Mouse (Mus musculus): ENCODE data around the gene Tbcd.

Tbcd gene

DNA sequence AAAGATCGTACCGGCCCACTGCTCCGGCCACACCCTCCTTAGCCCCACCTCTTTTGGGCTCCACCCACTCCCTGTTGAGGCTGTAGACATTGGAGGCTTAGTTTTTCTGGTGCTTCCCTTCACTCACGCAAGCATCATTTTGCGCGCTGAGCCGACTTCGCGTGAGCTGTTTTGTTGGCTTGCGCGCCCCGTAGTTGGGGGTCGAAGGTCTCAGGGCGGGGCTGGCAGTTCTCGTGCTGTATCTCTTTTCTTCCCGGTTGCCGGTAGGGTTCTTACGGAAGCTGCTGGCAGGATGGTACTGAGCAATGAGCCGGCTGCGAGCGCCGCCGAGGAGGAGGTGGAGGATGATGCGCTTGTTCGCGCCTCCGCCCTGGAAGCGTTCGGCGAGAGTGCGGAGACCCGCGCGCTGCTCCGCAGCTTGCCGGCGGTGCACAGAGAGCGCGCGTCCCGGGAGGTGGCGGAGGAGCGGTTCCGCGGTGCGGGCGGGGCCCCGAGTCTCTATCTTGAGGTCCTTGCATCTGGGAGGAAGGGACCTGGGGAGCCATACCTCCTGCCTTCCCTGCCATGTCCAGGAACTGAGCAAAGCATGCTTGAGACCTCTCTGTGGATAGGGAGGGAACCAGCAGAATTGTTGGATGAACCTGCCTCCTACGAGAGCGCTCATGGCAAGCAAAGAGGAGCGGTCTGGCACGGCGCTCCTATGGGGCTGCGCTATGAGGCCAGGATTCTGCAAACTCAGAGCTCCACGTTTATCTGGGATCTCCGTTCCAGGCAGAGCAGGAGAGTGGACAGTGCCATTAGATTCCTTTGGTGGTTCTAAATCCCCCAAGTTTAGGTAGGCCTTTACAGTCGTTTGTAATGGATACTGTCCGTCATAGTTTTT is at the start of gene Tbcd:
TSS of gene Tbcd (plus strand) at position 197 of the 883 bp plus-strand sequence.
- peak; percentile 96 for DNase-seq (ENCODE audit: low read depth, low spot score)

DNA sequence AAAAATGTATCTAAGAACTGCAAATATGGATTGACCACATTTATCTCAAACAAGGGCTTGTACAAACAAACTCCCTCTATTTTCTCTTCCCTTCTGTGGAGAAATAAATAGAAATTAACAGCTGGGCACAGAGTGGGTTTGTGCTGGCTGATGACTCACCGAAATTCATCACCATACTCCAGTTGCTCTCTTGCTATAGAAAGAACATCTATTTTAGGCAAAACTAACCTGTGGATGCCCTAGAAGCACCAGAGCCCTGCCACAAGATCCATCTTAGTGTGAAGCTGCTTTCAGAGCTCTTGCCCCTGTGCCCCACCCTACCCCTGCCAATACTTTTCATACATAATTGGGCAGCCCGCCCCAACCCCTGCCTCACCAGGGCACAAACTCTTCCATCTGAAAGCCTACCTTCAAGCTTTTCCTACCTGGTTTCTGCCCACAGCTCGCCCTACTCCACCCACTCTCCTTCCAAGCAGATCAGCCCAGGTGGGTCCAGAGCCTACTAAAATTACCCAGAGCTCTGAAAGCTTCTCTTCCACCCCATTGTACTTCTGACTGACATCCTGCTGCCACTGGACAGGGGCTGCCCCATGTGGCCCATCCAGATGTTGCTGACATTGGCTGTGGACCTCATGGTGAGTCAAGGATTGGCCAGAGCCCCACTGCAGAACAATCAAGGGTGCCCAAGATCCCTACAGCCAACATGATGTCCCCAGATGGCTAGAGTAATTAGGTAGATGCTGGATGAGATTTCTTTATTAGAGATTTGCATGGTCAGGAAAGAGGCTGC is 44.2 kb upstream of the Tbcd start:
- peak; percentile 91 for DNase-seq (ENCODE audit: low read depth, low spot score)

DNA sequence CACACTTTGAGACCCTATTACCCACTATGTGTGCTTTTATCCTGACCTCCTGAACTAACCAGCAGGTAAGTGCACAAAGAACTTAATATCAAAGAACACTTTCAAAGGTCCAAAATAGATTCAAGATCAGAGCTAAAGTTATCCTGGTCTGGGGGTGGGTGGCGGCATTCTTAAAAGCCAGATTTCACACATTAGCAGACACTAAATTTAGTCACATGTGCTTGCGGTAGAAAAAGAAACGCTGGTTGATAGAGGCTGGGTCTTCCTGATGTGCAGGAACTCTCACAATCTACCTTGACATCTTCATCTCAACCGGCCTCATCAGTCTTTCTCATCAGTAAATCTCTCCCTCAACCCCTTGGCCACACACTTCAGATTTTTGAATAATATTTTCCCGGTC is 37.0 kb upstream of the Tbcd start:
- DNase-seq (ENCODE audit: low read depth, low spot score), result no peak

DNA sequence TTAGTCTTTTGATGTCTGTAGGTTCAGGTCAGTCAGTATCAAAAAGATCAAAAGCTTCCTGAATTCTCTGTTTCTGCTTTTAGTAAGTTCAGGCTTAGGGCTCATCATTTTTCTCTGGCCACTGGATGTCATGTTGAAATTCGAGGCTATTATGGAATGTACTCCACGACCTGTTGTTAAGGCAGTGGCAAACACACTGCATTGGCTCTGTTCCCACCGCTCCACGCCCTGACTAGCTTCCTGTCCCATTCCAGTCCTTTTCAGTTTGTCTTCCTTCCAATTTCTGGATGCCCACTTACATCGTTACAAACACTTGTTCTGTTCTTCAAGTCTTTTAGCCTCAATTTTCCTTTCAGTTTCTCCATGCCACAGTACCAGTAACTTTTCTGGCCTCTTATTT is 36.4 kb upstream of the Tbcd start:
- DNase-seq (ENCODE audit: low read depth, low spot score), result no peak

DNA sequence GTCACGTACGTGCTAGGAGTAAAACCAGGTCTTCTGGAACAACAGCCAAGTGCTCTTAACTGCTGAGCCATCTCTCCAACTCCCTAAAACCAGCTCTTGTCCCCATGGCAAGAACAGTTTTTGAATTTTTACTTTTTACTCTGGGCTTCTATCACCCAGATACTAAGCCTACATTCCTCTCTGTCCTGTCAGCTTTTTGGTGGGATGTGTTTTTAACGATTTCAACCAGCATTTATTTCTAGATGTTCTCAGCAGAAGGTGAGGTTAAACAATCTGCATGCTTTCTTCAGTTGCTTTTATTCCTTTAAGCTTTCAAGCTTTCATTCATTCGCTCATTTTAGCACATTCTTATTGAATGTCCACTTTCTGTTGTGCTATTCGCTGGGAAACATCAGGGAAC is 33.8 kb upstream of the Tbcd start:
- DNase-seq (ENCODE audit: low read depth, low spot score), result no peak

DNA sequence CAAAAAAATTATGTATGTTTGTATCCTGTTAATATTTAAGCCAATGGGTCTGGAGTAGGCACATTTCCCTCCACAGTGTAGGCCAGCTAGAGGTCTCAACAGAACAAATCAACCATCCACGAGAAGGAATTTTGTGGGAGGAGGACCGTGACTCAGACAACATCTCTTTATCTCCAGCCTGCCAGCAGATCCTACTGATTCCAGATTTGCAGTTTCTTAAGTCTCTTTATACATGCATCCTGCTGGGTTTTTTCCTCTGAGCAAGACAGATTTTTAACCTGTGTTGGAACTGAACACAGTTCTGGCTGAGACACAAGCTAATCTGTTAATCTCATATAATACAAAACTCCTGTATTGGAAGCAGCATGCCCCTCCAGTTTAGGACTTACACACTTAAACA is 32.8 kb upstream of the Tbcd start:
- DNase-seq (ENCODE audit: low read depth, low spot score), result no peak

DNA sequence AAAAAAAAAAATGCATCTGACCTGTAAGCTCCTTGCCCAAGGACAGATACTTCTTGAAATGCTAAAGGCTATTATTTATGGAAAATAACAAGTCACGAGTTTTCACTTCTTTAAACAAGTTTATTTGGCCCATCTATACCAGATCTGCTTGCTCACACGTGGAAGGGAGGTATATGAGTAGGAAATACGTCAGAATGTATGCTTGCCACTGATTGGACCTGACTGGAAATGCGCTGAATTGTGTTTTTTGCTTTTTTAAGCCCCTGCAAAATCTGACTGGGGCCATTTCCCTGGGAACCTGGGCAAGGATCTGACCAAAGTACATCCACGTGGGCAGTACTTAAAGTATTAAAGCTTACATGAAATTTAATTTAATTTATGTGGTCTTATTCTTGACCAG is 31.4 kb upstream of the Tbcd start:
- DNase-seq (ENCODE audit: low read depth, low spot score), result no peak

DNA sequence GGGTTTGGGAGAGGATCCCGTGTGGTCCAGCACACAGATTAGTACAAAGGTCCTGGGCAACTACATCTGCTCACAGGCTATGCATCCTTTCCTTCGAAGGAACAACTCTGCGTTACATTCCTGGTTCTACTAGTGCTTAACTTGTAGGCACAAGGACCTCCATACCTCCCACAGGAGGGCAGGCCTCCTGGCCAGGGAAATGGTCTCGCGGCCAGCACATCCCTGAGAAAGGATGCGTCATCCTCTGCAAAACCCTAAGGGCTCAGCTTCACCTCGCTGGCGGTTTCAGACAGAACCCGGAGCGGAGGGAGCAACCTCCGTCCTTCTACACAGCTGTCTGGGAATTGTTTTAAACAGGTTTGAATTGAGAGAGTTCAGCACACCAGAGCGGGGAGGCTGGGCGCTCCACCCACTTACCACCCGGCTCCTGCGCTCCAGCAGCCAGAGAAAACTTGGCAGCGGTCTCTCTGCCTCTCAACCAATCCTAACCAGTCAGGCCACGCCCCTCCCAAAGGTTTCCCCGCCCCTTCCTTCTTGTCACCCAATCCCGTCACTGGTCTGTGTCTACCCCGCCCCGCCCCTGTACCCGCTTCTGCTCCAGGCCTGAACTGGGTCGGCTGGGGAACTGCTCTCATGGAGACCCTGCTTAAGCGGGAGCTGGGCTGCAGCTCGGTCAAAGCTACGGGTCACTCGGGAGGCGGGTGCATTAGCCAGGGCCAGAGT is 30.8 kb upstream of the Tbcd start, which contains the start of gene Fn3krp:
TSS of gene Fn3krp (plus strand) at position 572 of the 723 bp plus-strand sequence.
- DNase-seq (ENCODE audit: low read depth, low spot score), result peak; percentile 99

DNA sequence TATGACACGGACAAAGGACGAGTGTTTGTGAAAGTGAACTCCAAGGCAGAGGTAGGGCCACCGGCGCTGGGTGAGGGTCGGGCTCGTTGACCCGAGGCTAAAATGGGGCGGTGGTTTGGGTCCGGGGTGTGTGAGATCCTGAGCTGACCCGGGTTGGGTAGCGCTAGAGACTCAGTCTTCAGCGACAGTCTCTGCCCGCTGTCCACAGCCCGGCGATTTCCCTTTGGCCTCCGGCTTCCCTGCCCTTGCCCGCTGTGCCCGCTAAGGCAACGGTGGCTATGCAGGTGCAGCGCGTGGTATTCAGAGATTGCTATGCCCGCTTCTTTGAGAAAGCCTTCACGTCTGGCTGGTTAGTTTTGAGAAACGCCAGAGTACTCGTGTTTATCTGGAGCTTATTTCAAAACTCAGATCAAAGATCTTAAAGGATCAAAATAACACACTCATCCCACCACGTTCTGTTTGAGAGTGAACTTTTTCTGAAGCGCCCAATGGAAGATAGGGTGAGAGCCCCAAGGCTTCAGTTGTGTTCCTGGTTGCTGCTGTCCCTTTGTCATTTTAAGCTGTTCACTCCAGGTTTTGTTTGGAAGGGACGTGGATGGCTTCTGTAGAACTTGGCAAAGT is 30.1 kb upstream of the Tbcd start:
- no peak for DNase-seq (ENCODE audit: low read depth, low spot score)

DNA sequence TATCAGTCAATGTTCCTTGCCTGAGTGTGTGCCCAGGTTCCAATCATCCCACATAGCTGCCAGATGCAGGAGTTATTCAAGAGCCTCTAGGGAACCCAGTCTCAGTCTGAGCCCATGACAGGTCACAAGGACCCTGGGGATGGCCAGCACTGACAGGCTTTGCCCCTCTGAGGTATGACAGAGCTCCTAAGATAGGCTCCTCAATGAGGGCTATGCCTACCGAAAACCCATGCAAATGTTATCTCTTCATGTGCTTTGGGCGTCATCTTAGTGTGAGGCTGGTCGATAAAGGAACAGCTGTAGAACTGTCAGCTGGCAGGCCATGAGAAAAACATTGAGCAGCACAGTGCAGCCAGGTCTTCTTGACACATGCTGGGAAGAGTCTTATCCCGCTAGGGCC is 18.4 kb upstream of the Tbcd start:
- DNase-seq (ENCODE audit: low read depth, low spot score), result no peak

DNA sequence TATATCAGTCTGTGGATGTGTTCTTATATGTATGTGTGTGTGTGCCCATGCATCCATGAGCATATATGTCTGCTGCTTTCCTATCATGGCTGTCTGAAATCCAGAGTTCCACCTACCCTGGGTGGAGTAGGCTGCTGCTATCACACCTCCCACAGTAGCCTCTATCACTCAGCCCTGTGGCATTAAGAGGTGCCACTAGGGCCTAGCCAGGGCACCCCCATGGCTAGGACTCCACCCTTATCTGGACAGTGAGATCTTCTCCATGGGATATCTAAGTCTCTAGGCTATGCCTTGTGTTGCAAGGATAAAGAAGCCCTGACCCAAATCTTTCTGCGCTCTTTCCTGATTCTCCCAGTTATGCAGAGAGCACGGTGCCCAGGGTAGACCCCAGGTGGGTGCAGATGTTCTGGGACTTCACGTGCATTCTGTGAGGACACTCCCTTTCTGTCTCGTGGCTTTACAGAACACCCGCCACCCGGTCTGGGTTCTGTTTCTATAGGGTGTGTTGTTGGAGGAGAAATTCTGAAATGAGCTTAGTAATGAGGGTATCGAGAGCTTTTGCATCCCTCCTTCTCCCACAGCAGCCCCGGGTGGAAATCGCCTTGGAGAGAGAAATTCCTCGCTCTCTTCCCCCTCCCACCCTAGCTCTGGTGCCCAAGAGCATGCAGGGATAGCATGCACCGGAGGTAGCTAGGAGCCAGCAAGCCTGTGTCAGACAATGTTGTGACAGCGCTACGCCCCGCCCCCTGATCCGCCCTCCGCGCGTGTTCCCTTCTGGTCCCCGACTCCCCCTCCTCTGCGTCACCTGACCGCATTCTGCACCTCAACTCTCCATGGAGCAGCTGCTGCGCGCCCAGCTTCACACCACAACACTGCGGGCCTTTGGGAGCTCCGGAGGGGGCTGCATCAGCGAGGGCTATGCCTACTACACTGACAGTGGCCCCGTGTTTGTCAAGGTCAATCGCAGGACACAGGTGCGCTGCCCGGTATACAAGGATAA is 17.3 kb upstream of the Tbcd start, which contains the start of gene Fn3k:
TSS of gene Fn3k (plus strand) at position 758 of the 1,000 bp plus-strand sequence.
- peak; percentile 91 for DNase-seq (ENCODE audit: low read depth, low spot score)

DNA sequence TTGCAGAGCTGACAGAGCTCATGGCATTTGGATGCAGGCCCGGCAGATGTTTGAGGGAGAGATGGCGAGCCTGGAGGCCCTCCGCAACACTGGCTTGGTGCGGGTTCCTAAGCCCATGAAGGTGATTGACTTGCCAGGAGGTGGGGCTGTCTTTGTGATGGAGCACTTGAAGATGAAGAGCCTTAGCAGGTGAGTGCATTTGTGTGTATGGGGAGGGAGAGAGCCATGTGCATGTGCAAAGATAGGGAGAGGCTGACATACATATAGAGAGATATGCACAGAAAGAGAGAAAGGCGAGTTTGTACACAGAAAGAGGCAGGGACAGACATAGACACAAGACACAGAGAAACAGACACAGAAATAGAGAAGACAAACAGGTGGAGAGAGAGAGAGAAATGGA is 14.5 kb upstream of the Tbcd start:
- DNase-seq (ENCODE audit: low read depth, low spot score), result no peak

DNA sequence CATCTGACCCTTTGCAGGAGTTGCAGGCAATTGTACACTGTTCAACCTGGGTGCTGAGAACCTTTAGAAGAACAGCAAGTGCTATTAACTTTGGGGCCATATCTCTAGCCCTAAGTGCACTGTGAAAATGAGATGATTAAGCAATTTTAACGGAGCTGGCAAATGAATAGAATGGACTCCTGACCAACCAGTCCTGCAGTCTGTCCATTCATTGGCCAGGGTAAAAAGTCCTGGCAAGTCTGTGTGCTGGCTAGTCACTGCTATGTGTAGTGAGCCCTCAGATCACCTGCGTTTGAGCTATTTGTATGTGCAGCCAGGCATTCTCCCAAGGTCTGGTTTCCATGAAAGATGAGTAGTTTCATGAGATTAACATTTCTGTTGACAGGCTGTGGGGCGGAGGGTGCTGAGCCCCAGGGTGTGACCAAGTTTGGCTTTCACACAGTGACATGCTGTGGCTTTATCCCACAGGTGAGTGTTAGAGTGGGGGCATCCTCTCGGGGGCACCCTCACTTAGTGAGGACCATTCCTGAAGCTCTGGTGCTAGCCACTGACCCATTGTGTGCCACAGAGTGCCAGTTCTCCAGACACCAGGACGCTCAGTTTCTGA is 12.0 kb upstream of the Tbcd start:
- no peak for DNase-seq (ENCODE audit: low read depth, low spot score)

DNA sequence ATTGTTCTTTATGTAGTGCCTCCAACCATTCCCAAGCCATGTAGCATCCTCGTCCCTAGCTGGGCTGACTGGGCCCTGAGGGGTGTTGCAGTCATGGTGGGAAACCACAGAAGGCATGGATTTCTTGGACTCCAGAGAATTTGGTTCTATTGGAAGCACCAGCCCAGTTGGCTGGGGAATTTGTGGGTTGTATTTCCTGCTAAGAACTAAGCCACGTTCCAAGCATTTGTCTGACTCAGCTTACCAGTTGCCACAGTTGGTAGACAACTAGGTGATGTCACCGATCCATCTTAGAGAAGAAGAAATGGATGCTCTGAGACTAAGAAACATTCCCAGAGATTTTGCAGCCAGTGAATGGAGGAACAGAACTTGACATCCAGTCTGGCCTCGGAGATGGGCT is 10.1 kb upstream of the Tbcd start:
- no peak for DNase-seq (ENCODE audit: low read depth, low spot score)

DNA sequence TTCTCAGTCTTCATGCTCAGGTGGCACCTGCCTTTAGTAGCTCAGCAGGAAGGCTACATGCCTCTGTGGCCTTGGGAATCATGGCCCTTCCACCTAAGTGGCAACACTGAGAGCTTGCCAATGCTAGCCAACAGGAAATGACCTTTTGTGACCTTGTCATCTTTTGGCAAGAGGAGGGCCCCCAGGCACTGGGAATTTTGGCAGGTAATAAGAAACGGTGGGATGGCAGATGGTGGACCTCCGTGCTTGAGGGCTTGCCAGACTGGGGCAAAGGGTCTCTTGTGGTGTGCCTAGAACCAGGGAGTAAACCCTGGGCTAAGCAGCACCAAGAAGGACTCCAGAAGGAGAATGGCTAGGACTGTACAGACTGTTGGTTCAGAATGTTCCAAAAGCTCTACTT is 9.7 kb upstream of the Tbcd start:
- no peak for DNase-seq (ENCODE audit: low read depth, low spot score)

DNA sequence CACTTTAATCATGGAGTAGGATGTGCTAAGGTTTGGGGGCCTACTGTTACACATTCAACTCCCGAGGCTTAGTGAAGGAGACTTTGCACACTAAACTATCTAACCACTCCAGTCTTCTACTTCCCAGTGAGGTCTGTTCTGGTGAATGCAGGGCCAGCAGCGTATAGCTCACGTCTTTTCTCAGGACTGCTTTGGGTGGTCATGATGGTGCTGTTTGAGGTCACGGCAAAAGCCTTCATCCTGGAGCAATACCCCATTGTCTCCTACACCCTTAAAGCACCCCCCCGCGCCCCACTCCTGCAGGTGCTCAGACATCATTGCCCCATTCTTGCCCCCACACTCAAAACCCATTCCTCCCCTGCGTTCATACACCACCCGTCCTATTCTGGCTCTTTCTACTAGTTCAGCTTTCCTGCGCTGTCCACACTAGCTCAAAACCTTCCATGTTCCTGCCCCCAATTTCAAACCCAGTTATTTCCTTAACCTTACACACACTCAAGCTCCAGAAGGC is 478 bp upstream of the Tbcd start:
- DNase-seq (ENCODE audit: low read depth, low spot score), result no peak

DNA sequence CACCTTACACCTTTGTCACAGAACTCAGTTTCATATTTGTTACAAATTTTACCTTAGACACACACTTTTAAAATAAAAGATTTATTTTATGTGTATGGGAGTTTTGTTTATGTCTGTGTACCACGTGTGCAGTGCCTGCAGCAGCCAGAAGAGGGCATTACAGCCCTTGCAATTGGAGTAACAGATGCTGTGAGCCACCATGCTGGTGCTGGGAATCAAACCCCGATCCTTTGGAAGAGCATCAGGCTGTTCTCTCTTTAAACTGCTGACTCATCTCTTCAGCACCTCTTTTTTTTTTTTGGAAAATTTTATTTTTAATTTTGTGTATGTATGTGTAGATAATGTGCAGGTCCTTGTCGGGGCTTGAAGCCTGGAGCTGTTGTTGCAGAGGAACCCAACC is 6.1 kb downstream of the Tbcd start:
- DNase-seq (ENCODE audit: low read depth, low spot score), result no peak

DNA sequence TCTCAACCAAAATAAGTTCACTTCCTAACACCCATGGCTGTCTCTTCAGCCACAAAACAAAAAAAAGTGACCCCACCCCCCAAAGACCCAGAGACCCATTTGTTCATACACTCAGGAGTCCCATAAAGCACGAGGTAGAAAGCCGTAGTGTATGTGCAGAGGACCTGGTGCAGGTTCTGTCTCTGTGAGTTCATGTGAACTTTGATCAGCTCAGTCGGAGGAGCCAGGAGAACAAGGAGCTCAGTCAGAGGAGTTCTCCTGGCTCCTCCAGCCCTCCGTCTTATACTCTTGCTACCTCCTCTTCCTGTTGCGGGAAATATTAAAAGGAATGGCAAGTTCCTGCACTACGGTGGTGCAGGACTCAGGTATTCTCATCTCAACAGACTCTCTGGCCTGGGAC is 15.7 kb downstream of the Tbcd start:
- no peak for DNase-seq (ENCODE audit: low read depth, low spot score)

DNA sequence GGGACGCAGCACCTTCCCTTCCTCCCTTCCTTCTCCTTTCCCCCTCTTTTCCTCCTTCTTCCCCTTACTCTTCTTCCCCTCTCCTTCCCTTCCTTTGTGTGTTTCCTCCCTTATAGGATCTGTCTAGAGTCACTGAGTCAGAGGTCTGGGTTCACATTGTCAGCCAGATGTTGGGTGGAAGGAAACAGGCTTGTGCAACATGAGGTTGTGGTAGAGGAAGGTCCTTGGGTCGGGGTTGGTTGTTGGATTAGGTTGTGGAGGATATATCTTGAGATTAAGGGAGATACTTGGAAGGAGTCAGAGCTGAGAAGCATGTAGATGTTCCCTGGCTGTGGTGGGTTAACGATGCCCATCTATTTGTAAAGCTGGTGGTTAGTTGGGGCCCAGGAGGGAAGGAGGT is 23.1 kb downstream of the Tbcd start:
- DNase-seq (ENCODE audit: low read depth, low spot score), result no peak

Measured in telencephalon, adult 2 months (tissue).